Mouse (Mus musculus) adrenal gland, postnatal 0 days (tissue): ENCODE measurements around the gene Ppil2. TPM values are rescaled to one million over a fixed set of nuclear protein-coding genes. Genes with fewer than 3 reads are reported as not detected.

Source experiments
- microRNA-seq: library from miRNA; unstranded; fragments of <30 nt; microRNA quantifications from one replicate; pipeline ENCODE4, GENCODE M21; 2016; ENCODE audit warnings: borderline replicate concordance; ENCODE audit not compliant: insufficient number of aligned reads
- polyA plus RNA-seq: library from polyadenylated mRNA; unstranded; fragments of >200 nt; fragmentation: Nextera tagmentation; extraction: Ambion mirVana; gene quantifications from 2 replicates; pipeline ENCODE4 v1.2.1, GENCODE M21; 2015

Ppil2 gene
- 82.9 and 125 TPM in 2 replicates for polyA plus RNA-seq

DNA sequence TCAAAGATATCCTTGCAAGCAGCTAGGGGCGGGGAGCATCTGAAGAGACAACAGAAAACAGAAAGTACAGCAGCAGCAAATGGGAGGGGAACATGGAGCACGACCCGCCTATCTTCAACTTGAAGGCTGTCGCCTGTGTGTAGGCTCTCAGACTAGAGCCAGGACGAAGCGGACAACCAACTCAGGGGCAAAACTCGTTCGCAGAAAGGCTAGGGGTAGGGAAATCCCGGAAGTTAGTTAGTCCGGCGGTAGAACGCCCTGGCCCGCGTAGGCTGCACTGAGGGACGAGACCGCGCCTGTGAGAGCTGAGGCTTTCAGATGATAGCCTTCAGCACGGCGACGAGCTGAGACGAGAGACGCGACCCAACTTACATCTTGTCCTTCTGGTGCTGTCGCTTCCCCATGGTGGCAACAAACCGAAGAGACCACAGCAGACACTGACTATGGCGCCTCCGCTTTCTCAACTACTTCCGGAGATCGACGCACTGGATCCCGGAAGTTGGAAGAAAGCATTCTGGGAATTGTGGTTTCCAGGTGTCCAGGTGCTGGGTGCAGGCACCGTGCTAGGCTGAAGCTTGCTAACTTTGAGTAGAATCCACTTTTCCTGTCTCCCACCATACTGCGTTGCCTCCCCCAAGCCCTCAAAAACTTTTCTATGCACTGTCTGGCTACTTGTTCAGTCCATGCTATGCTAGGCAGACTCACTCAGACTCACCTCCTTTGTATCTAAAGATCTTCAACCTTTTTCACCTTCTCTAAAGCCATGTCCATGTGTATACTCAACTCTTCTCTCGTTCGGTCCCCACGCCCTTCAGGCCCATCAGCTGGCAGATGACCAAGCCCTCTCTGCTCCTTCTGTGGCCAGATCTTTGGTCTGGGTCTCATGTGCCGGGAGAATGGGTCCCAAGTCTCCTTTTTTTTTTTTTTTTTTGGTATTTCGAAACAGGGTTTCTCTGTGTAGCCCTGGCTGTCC is at the start of gene Ppil2:
Ppil2 (minus strand) TSS at position 487 of the 973 bp plus-strand sequence.

DNA sequence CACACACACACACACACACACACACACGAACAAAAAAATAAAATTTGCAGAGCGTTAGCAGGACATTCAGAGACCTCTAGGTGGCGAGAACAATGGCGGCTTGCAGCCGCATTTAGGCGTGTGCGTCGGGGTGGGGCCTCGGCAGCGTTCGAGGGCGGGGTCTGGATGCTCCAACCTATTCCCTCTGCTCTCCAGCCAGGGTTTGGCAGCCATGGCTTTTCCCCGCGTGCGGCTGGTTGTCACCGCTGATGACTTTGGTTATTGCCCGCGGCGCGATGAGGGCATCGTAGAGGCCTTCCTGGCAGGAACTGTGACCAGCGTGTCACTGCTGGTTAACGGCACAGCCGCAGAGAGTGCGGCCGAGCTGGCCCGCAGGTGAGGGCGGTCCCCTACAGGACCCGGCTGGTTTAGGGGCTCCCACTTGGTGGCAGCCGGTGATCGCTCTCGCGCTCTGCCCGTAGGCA is 35.7 kb upstream of the Ppil2 start, which contains the start of gene Ccdc116:
Ccdc116 (minus strand) TSS at position 458 of the 464 bp plus-strand sequence.

DNA sequence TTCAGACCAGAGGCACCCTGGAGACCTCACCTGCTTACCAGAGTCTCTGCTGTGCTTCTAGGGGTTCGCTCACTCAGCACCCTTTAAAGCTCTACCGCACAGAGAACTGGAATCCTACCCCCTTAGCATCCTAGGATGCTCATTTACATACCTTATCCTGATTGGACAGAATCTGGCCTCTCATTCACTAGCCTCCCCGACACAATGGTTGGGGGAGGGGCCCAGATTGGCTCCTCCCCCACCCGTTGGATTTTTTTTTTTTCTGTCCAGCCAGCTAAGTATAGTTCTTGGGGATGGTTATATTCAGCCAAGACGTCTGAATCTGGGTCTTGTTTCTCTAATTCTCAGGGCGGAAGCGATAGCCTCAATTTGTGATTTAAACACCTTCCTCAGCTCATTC is 33.3 kb upstream of the Ppil2 start, which contains the start of gene Ydjc:
Ydjc (plus strand) TSS at position 283 of the 400 bp plus-strand sequence.

DNA sequence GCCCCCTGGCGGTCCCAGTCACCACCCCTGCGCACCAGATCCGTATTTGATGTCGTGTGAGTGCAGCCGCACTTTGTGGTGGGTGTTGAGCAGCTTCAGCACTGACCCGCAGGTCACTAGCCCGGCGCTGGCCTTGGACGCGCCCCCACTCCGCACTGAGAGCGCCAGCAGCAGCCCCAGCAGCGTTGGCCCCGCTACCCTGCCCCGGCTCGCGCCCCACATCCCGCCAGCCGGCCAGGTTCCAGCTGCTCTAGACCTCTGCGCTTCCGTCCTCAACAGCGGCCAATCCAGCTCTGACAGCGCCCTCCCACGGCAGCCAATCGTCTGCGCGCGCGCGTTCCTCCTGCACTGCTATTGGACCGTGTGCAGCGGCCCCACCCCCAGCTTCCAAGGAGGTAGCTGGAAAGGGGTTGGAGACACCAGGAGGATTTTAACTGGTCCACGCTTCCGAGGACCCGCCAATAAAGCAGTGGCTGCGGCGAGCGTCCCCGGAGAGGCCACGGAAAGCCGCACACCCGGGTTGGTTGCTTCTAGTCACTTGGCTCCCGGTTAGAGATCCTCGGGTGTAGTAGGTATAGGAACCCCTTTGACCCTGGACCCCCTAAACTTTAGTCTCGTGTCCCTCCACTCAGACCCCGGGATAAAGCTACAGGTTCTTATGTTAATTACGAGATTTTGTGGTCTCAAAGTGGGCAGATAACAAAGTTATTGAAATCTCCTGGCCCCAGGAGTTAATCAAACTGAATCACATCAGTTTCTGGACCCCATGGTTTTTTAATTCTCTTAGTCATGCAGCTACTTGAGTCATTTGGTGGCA is 21.2 kb upstream of the Ppil2 start, which contains the start of gene Sdf2l1:
Sdf2l1 (minus strand) TSS at position 295 of the 817 bp plus-strand sequence.

DNA sequence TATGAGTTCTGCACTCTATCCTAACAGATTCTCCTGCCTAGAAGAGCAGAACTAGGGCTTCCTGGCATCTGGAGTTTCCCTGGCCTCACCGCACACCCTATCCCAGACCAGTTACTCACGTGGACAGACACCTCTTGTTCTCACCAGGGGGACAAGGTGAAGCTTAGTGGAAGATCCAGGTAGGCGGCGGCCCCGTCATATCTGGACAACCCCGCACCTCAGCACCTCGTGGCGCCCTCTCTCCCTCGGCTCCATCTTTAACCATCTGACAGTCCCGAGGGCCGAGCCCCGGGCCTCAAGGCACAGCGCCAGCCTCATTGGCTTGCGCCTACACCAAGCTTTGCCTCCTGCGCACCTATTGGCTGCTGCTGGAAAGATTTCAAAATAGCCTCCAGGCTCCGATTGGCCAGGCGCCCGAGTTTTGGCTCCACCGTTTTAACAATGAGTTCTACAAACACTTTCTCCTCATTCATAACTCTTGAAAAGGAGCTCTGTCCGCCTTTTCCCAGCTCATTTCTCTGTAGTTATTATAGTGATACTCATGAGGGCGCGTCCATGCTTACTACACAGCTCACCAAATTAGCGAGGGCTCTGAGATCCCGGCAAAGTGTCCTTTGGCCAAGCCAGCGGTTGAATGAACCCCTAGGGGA is 13.9 kb upstream of the Ppil2 start, which contains the start of gene 2610318N02Rik:
2610318N02Rik (minus strand) TSS at position 297 of the 650 bp plus-strand sequence.

DNA sequence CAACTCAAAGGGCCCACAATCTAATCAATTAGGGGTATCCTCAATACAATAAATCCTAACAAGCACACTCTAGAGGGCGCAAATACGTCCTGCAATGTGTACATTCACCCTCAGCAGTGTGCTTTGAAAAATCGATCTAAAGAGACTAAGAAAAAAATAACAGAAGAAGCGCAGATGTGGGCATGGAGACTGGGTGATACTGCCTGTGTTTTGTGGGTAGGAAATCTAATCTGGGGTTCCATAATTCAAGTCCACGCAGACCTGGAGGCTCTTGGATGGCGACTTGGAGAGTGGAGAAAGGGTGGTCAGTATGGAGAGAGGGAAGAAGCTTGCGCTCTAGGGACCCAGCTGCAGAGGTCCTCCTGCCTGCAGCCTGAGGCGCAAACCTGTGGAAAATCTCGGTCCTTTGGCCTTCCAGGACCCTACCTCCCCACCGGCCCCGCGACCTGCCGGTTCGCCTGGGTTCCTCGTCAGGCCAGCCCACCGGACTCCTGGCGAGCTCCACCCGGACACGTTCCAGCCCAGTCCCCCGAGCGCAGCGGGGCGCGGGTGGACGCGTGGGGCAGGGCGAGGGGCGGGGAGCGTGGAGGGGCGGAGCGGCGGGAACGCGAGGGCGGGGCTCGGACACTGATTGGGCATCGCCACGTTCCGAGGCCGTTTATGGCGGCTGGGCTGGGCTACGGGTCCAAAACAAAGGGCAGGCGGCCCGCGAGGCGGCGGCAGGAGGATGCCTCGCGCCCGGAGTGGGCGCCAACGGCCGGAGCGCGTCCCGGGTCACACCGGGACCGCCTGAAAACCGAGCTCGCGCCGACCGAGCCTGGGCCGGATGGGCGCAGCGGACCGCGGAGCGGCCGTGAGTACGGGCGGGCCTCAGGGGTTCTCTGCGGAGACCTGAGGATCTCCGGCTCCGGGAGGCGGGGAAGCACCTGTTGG is 41.3 kb downstream of the Ppil2 start, which contains the start of gene Ypel1:
Ypel1 (plus strand) TSS at position 186 of the 933 bp plus-strand sequence.

Small RNA genes lying within 50 kb of the gene (microRNA-seq; reads per million reads assigned to microRNA genes)
- gene Mir130b (1,796 reads per million, percentile 82 among the genes with 10 or more reads in this experiment), gene Mir301b (38.5 reads per million, percentile 30 among the genes with 10 or more reads in this experiment)

Other genes with a start within 250 kb of the Ppil2 start
- 0.95 and 1.4 TPM in 2 replicates for gene Igll1, start 247.3 kb downstream of the Ppil2 start, polyA plus RNA-seq
- gene Top3b, start 240.5 kb downstream of the Ppil2 start, polyA plus RNA-seq = 28.4 and 47.1 TPM in 2 replicates
- gene Vpreb1, start 240.4 kb downstream of the Ppil2 start, polyA plus RNA-seq = 1.8 TPM in 2 replicates
- 11.7 and 15.3 TPM in 2 replicates for gene Ppm1f, start 214.8 kb downstream of the Ppil2 start, polyA plus RNA-seq
- 101 and 153 TPM in 2 replicates for gene Mapk1, start 127.9 kb downstream of the Ppil2 start, polyA plus RNA-seq
- 24.9 and 33.5 TPM in 2 replicates for gene Ypel1, start 41.6 kb downstream of the Ppil2 start, polyA plus RNA-seq
- 4.1 and 6.4 TPM in 2 replicates for gene 2610318N02Rik, start 13.9 kb upstream of the Ppil2 start, polyA plus RNA-seq
- 36.6 and 53.6 TPM in 2 replicates for gene Sdf2l1, start 21.1 kb upstream of the Ppil2 start, polyA plus RNA-seq
- 16.8 and 18.3 TPM in 2 replicates for gene Ydjc, start 33.4 kb upstream of the Ppil2 start, polyA plus RNA-seq
- gene Ccdc116, start 36.0 kb upstream of the Ppil2 start, polyA plus RNA-seq = 0.28 and 0.55 TPM in 2 replicates
- 286 and 352 TPM in 2 replicates for gene Ube2l3, start 91.4 kb upstream of the Ppil2 start, polyA plus RNA-seq
- gene Rimbp3, start 97.3 kb upstream of the Ppil2 start, polyA plus RNA-seq = 0.09 and 0.12 TPM in 2 replicates
- gene Hic2, start 122.3 kb upstream of the Ppil2 start, polyA plus RNA-seq = 1.4 and 1.5 TPM in 2 replicates
- gene Tmem191c, start 164.8 kb upstream of the Ppil2 start, polyA plus RNA-seq = 7.2 and 17.5 TPM in 2 replicates
- 6.1 and 6.9 TPM in 2 replicates for gene Serpind1, start 220.1 kb upstream of the Ppil2 start, polyA plus RNA-seq